Mouse (Mus musculus): ENCODE measurements around the gene Klrb1. TPM values are rescaled to one million over a fixed set of nuclear protein-coding genes. Genes with fewer than 3 reads are reported as not detected.
"Not testable (repeated sequence)": the region's sequence is repeated elsewhere in the genome, so short reads cannot be mapped to it uniquely, and the experiment has no call there.

The Klrb1 gene
- total and polyA plus RNA-seq, 3 experiments, result 0.29 to 1.1 (median 1.1) TPM

DNA sequence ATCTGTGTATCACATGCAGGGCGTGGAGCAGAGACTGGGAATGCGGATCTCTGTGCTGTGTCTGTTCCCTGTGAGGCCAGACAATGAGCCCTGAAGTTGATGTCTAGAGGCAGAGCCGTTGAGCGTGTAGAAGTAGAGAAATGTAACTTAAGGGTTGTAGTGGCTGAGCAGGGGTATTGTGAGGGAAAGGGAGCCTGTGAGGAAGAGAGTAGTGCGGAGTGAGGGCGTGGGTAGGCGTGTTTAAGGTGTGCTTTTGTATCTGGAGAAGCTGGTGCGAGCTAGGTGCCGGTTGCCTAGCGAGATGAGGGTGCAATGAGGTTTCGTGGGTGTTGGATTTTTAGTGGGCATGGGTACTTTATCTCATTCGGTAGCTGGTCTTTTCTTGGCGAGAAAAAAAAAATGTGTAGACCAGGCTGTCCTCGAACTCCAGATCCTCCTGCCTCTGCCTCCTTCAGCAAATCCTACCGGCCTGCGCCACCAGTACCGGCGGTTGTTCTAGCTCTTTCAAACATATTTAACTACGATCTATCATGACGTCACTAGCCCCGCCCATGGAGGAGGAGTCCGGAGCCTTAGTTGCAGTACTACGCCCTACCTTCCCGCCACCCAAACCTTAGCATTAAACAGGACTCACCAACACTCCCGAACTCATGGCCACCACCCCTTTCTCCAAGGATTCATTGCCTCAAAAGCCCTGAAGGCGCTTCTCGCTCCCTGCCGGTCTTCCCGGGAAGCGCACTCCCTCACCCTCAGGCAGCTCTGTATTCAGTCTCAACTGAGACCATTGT is 41.1 kb upstream of the Klrb1 start (continued):
- peak; percentile 95; the same call in 1 of the 2 replicates for TF ChIP-seq E2F4 (IDR thresholded peaks at IDR 0.05; ENCODE audit: insufficient replicate concordance, low read depth, low read length)
- no peak for TF ChIP-seq MAZ (IDR thresholded peaks at IDR 0.05; ENCODE audit: low read depth, low read length)
- TF ChIP-seq ETS1 (conservative IDR thresholded peaks at IDR 0.05; ENCODE audit: low read depth, low read length), result no peak
- 0 out of 2 replicates have a peak, but pooled peaks have one; percentile 13 for TF ChIP-seq MYC (IDR thresholded peaks at IDR 0.05; ENCODE audit: low read depth, low read length)
- peak; percentile 40; the same call in 1 of the 2 replicates for TF ChIP-seq NELFE (IDR thresholded peaks at IDR 0.05; ENCODE audit: low read depth, low read length)
- TF ChIP-seq BHLHE40 (IDR thresholded peaks at IDR 0.05; ENCODE audit: low read depth, low read length), result no peak; the same call in 1 of the 2 replicates
- 0 out of 2 replicates have a peak, but pooled peaks have one; percentile 20 for TF ChIP-seq IRF4 (IDR thresholded peaks at IDR 0.05; ENCODE audit: low read depth, low read length)
- TF ChIP-seq RAD21 (IDR thresholded peaks at IDR 0.05; ENCODE audit: low read depth, low read length), result no peak; the same call in none of the 2 replicates
- TF ChIP-seq PAX5 (IDR thresholded peaks at IDR 0.05; ENCODE audit: low read length), result no peak
- TF ChIP-seq CHD1 (IDR thresholded peaks at IDR 0.05; ENCODE audit: low read depth, low read length), result no peak
- peak in 1 of 2 experiments; percentile 39; a peak in 2 of 4 replicates for TF ChIP-seq CTCF (conservative IDR thresholded peaks at IDR 0.05 in 1 of 2, IDR thresholded peaks at IDR 0.05 in 1 of 2; ENCODE audit: low read depth in 2 of 2, low read length in 2 of 2)

DNA sequence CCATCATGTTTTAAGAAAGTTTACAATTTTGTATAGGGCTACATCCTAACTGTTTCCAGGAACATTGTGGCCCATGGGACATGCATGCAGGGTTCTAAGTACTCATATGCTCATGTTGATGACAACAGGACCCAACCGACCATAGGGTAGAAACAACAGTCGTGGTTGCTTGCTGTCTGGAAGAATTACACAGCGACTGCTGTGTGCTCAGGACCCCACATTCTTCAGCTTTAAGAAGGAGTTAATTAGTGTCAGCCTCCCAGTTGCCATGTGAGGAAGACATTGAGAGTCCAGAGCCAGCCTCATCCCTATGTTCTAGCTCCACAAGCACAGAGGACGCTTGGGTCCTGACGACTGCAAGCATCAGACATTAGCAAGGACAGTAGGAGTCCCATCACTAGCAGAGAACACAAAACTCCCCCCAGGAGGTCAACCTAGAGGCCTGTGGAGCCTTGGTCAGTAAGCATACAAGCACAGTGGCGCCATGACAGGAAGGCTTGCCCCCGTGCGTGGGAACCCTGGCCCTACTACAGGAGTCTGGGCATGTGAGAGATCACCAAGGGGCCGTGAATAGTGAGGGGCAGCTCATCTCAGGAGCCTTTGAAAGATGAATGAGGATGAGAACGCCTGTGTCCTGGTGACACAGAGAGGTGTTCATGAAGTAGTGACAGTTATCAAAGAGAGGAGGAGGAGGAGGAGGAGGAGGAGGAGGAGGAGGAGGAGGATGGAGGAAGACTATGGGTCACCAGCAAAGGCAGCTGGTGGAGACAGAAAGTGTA is 40.2 kb upstream of the Klrb1 start:
- H3K9me3 ChIP-seq (replicated peaks; ENCODE audit: low read length); H3K4me3 ChIP-seq (replicated peaks in 1 of 3; ENCODE audit: low read depth in 2 of 3, low read length in 2 of 3, poor library complexity in 1 of 3); DNase-seq (ENCODE audit: extremely low read depth); dilution Hi-C loops (cut with MboI; ENCODE audit: extremely low pct_ligation_motif_present, extremely low pct_unique_long_range_greater_than_20kb, low sequenced_read_pairs); H3K27me3 ChIP-seq (replicated peaks); H3K27ac ChIP-seq (ENCODE audit: insufficient read depth, low read depth); H3K36me3 ChIP-seq (replicated peaks in 1 of 2; ENCODE audit: control insufficient read depth in 1 of 2, insufficient read depth in 1 of 2, low read length in 1 of 2); H3K79me2 ChIP-seq (replicated peaks; ENCODE audit: control insufficient read depth, extremely low read depth, insufficient read depth, poor library complexity, severe bottlenecking): not testable (repeated sequence)
- Histone ChIP-seq H3K9ac (ENCODE audit: insufficient read depth, low read depth) (peak overlapping the region; percentile 5; the same call in 1 of the 2 replicates), H3K4me2 (ENCODE audit: insufficient read depth, low read depth, poor library complexity, severe bottlenecking) (peak overlapping the region; percentile 44; the same call in 1 of the 2 replicates), H3K4me1 (ENCODE audit: control insufficient read depth in 1 of 2, insufficient read depth in 2 of 2) (peaks cover 10 to 42% of the 10 kb centered on the region in 2 experiments; a peak in 3 of 4 replicates)
- in situ Hi-C loops (cut with MboI; ENCODE audit: low pct_ligation_motif_present, low pct_unique_long_range_greater_than_20kb, low sequenced_read_pairs), result loop anchor here (5.0 kb wide), 2 partner anchors 34 to 79 kb away; no protein-coding TSS in a partner anchor

DNA sequence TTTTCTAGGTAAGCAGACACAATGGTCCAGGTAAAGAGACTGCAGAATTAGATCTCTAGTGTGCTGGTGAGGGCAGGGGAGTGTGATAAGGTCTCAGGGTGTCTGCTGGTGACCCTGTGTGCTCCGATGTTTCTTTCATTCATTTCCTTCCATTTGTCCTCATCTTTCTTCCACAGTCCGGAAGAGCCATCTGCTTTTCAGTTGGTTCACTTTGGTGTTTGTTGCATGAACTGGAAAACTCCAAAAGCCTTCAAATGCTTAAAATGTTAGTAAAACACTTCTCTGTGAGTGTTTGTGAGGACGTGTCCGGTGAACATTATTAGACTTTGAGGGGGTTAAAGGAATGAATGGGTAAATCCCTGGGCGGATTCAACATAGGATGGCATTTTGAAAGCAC is 38.3 kb upstream of the Klrb1 start:
- in situ Hi-C loops (cut with MboI; ENCODE audit: low pct_ligation_motif_present, low pct_unique_long_range_greater_than_20kb, low sequenced_read_pairs) (loop anchor here (5.0 kb wide), 2 partner anchors 36 to 81 kb away; no protein-coding TSS in a partner anchor), dilution Hi-C loops (cut with MboI; ENCODE audit: extremely low pct_ligation_motif_present, extremely low pct_unique_long_range_greater_than_20kb, low sequenced_read_pairs) (no loop called here)
- H3K4me3 ChIP-seq (replicated peaks in 1 of 3; ENCODE audit: low read depth in 2 of 3, low read length in 2 of 3, poor library complexity in 1 of 3), result peak overlapping the region; percentile 25 to 79 (median 40)
- no peak for DNase-seq (ENCODE audit: extremely low read depth)
- no peaks in the 10 kb centered on the region for H3K79me2 ChIP-seq (replicated peaks; ENCODE audit: control insufficient read depth, extremely low read depth, insufficient read depth, poor library complexity, severe bottlenecking)
- peak overlapping the region; percentile 28 for H3K9ac ChIP-seq (ENCODE audit: insufficient read depth, low read depth)
- peaks cover 6 to 30% of the 10 kb centered on the region in 2 experiments; a peak in 3 of 4 replicates for H3K4me1 ChIP-seq (ENCODE audit: control insufficient read depth in 1 of 2, insufficient read depth in 2 of 2)
- H3K36me3 ChIP-seq (replicated peaks in 1 of 2; ENCODE audit: control insufficient read depth in 1 of 2, insufficient read depth in 1 of 2, low read length in 1 of 2), result no peaks in the 10 kb centered on the region
- no peak overlapping the region for H3K27ac ChIP-seq (ENCODE audit: insufficient read depth, low read depth)
- peak overlapping the region; percentile 51 for H3K4me2 ChIP-seq (ENCODE audit: insufficient read depth, low read depth, poor library complexity, severe bottlenecking)
- TF ChIP-seq BHLHE40 (IDR thresholded peaks at IDR 0.05; ENCODE audit: low read depth, low read length) (0 out of 2 replicates have a peak, but pooled peaks have one; percentile 2), ETS1 (conservative IDR thresholded peaks at IDR 0.05; ENCODE audit: low read depth, low read length) (no peak)
- no peaks in the 10 kb centered on the region for H3K9me3 ChIP-seq (replicated peaks; ENCODE audit: low read length)
- no peaks in the 10 kb centered on the region for H3K27me3 ChIP-seq (replicated peaks)

All from CH12.LX (cell line).